Mouse (Mus musculus) 3134 (cell line): Measurements from ENCODE around the gene Bak1.
A peak's percentile ranks its signal among the peaks of the same experiment; 100 is the strongest.
"Not testable (repeated sequence)": the region's sequence is repeated elsewhere in the genome, so short reads cannot be mapped to it uniquely, and the experiment has no call there.

Experiments
- DNase-seq: peaks from one replicate; pipeline ENCODE4 v3.0.0-alpha.2; 2011; ENCODE audit warnings: low spot score; ENCODE audit not compliant: insufficient read length; ENCODE audit errors: extremely low read depth

Bak1 gene

GRCm38 (mm10) chr17:26990521-26990920 is 38.3 kb downstream of the Bak1 start:
- DNase-seq = no peak

GRCm38 (mm10) chr17:26985503-26986179 is 43.2 kb downstream of the Bak1 start:
- DNase-seq = no peak

GRCm38 (mm10) chr17:26983382-26983781 is 45.4 kb downstream of the Bak1 start:
- DNase-seq = no peak

- DNase-seq = no peak
Measured at GRCm38 (mm10) chr17:26981050-26981449, 47.8 kb downstream of the Bak1 start.

GRCm38 (mm10) chr17:26979426-26979825 is 49.4 kb downstream of the Bak1 start:
- DNase-seq = no peak

- DNase-seq = not testable (repeated sequence)
Measured at GRCm38 (mm10) chr17:26977354-26977753, 51.5 kb downstream of the Bak1 start.

GRCm38 (mm10) chr17:26975415-26975814 is 53.4 kb downstream of the Bak1 start:
- no peak for DNase-seq

GRCm38 (mm10) chr17:26974547-26974946 is 54.3 kb downstream of the Bak1 start:
- no peak for DNase-seq

GRCm38 (mm10) chr17:26972703-26973574 is 55.9 kb downstream of the Bak1 start, which contains the start of gene Zbtb9:
Gene Zbtb9 (plus strand): TSS chr17:26973167.
- DNase-seq = peak; percentile 98

- DNase-seq = no peak
Measured at GRCm38 (mm10) chr17:26972107-26972506, 56.7 kb downstream of the Bak1 start.

GRCm38 (mm10) chr17:26971247-26971905 is 57.4 kb downstream of the Bak1 start:
- DNase-seq = no peak

- DNase-seq = no peak
Measured at GRCm38 (mm10) chr17:26970221-26970620, 58.6 kb downstream of the Bak1 start.
